Mouse (Mus musculus): ENCODE data around the gene Arhgef28.

DNA sequence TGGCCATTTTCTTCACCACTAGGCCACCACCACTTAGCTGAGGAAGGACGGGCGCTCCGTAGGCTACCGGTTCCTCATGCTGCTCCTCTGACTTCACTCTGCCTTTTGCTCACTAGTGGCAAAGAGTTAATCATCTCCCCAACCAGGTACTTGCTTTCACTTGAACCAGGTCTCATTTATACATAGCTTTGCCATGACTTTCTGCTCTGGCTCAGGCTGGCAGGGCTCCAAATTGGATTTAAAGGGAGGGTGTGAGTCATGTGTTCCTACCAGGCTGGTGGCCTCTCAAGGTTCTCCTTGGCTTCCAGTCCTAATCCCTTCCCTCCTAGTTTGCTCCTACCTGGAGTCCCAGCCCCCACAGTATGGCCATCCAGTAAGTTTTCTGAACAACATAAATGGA lies 192.5 kb downstream of the Arhgef28 start:
- TF ChIP-seq CTCF (IDR thresholded peaks at IDR 0.05; ENCODE audit: low read depth, low read length) (no peak), POLR2AphosphoS5 (IDR thresholded peaks at IDR 0.05; ENCODE audit: insufficient replicate concordance, low read depth, low read length) (no peak), TAL1 (conservative IDR thresholded peaks at IDR 0.05; ENCODE audit: low read depth, low read length) (no peak), GATA1 (IDR thresholded peaks at IDR 0.05; ENCODE audit: borderline replicate concordance, low read length) (no peak), GATA2 (IDR thresholded peaks at IDR 0.05; ENCODE audit: borderline replicate concordance, low read depth, low read length) (no peak)
